14 mouse cellular contexts compared by ENCODE assay signal in the genomic region with DNA sequence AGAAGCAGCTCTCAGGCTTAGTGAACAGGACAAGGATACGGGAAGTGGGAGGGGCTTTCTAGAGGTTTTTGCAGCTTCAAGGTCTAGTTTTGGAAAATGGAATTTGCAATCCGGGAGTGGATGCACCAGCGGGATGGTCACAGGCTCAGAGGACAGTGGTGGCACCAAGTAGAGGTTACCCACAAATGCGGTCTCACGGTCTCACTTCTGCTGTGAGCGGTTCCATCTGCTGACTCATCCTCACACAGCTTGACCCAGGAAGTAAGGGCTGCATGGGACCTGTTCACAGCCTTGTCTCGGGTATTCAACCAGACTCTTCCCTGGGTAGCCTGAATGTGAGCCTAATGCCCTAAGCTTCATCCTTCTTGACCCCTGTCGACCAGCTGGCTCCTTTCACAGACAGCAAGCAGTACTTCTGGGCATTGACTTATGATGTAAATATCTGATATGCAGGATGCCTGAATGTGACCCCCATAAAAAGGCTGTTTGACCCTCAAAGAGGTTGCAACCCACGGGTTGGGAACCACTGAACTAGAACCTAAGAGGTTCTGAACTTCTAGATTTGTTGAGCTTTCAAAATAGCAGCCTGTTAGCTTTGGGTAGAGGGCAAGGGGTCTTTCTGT. TPM values are rescaled to one million over a fixed set of nuclear protein-coding genes. Genes with fewer than 3 reads are reported as not detected.
A peak's percentile ranks its signal among the peaks of the same experiment; 100 is the strongest.
DNase-seq lines count a peak whose midpoint lies in the region; ATAC-seq and TF ChIP-seq lines count a peak whose summit lies in the region.
"Had no signal": no experiment of that assay in that cellular context is flagged by ENCODE, and none has a peak within 500 bp of the region (broad histone marks: within the 10 kb centered on the region; RNA-seq: fewer than 3 reads in every experiment).

No protein-coding gene starts in this region.

- TF ChIP-seq POLR2A in liver, adult 2 months (IDR thresholded peaks at IDR 0.05; ENCODE audit: extremely low read depth, insufficient read depth, low read length) = no peak

- TF ChIP-seq CTCF in liver, adult 2 months (IDR thresholded peaks at IDR 0.05; ENCODE audit: low read depth, low read length) = no peak
- no peak for TF ChIP-seq CTCF in forebrain, postnatal 0 days (IDR thresholded peaks at IDR 0.05; ENCODE audit: low read depth)

- no peak overlapping the region for H3K9ac ChIP-seq in kidney, embryonic 16.5 days (replicated peaks; ENCODE audit: low read length)
- no peak overlapping the region for H3K9ac ChIP-seq in liver, adult 2 months (ENCODE audit: low read depth, low read length)
- no peak overlapping the region for H3K9ac ChIP-seq in neural tube, embryonic 15.5 days (replicated peaks)
- H3K9ac ChIP-seq in forebrain, postnatal 0 days = no peak overlapping the region

- no peaks in the 10 kb centered on the region for H3K9me3 ChIP-seq in kidney, embryonic 16.5 days (ENCODE audit: low read length)
- H3K9me3 ChIP-seq in neural tube, embryonic 15.5 days (replicated peaks) = no peaks in the 10 kb centered on the region
- H3K9me3 ChIP-seq in forebrain, postnatal 0 days (ENCODE audit: low read length) = no peaks in the 10 kb centered on the region
- H3K9me3 ChIP-seq: heart, embryonic 10.5 days; limb, embryonic 10.5 days had no signal

- ATAC-seq in kidney, embryonic 16.5 days (ENCODE audit: low FRiP score, low TSS enrichment) = peak; percentile 50; the same call in 1 of the 2 replicates
- ATAC-seq in neural tube, embryonic 15.5 days (ENCODE audit: low FRiP score) = no peak
- ATAC-seq in forebrain, postnatal 0 days = no peak
- ATAC-seq: hindbrain, postnatal 0 days; midbrain, embryonic 16.5 days had no signal

- H3K4me2 ChIP-seq in kidney, embryonic 16.5 days (replicated peaks; ENCODE audit: low read depth, low read length) = no peak overlapping the region
- H3K4me2 ChIP-seq in neural tube, embryonic 15.5 days = no peak overlapping the region
- H3K4me2 ChIP-seq in forebrain, postnatal 0 days (ENCODE audit: low read depth) = no peak overlapping the region

- no peaks in the 10 kb centered on the region for H3K27me3 ChIP-seq in kidney, embryonic 16.5 days (ENCODE audit: insufficient read depth, low read length)
- H3K27me3 ChIP-seq in liver, adult 2 months (ENCODE audit: control insufficient read depth, insufficient read depth, low read length) = no peaks in the 10 kb centered on the region
- no peaks in the 10 kb centered on the region for H3K27me3 ChIP-seq in neural tube, embryonic 15.5 days (replicated peaks)
- no peaks in the 10 kb centered on the region for H3K27me3 ChIP-seq in forebrain, postnatal 0 days (ENCODE audit: insufficient read depth, low read length)

- no peak overlapping the region for H3K4me3 ChIP-seq in kidney, embryonic 16.5 days (ENCODE audit: low read length)
- no peak overlapping the region for H3K4me3 ChIP-seq in liver, adult 2 months (ENCODE audit: insufficient read depth, low read depth, low read length)
- H3K4me3 ChIP-seq in neural tube, embryonic 15.5 days (replicated peaks) = no peak overlapping the region
- H3K4me3 ChIP-seq in forebrain, postnatal 0 days (ENCODE audit: low read depth, low read length) = no peak overlapping the region
- H3K4me3 ChIP-seq: heart, embryonic 10.5 days; limb, embryonic 10.5 days had no signal

- no peak for DNase-seq in kidney, adult 11 months
- DNase-seq in R1 (ENCODE audit: low read depth, low spot score) = peak; percentile 32
- peak; percentile 30 for DNase-seq in liver, adult 2 months (ENCODE audit: extremely low read depth, low read depth, low spot score)
- DNase-seq in monocyte, adult 2 months (ENCODE audit: low read depth in 1 of 2, low spot score in 2 of 2) = peak; percentile 33 to 53
- DNase-seq in forebrain, postnatal 0 days = no peak
- DNase-seq in spleen, adult 18-20 months = no peak
- DNase-seq: lung, postnatal 10 days; thymus, adult 18-20 months had no signal

- 40% methylated on average over 9 of the region's 9 CpGs for WGBS in kidney, embryonic 16.5 days
- 70% methylated on average over 9 of the region's 9 CpGs for WGBS in liver, adult 2 months
- WGBS in neural tube, embryonic 15.5 days = 76% methylated on average over 9 of the region's 9 CpGs
- WGBS in forebrain, postnatal 0 days = 77% methylated on average over 9 of the region's 9 CpGs

- H3K36me3 ChIP-seq in kidney, embryonic 16.5 days (ENCODE audit: insufficient read depth, low read length) = no peaks in the 10 kb centered on the region
- no peaks in the 10 kb centered on the region for H3K36me3 ChIP-seq in liver, adult 2 months (ENCODE audit: control insufficient read depth, insufficient read depth, low read length)
- no peaks in the 10 kb centered on the region for H3K36me3 ChIP-seq in neural tube, embryonic 15.5 days
- H3K36me3 ChIP-seq in forebrain, postnatal 0 days (ENCODE audit: insufficient read depth) = no peaks in the 10 kb centered on the region
- H3K36me3 ChIP-seq: heart, embryonic 10.5 days; limb, embryonic 10.5 days had no signal

- peaks cover 6% of the 10 kb centered on the region; the same call in 1 of the 2 replicates for H3K4me1 ChIP-seq in kidney, embryonic 16.5 days (ENCODE audit: insufficient read depth, low read length)
- peaks cover 15% of the 10 kb centered on the region for H3K4me1 ChIP-seq in liver, adult 2 months (ENCODE audit: control insufficient read depth, insufficient read depth, low read length)
- no peaks in the 10 kb centered on the region for H3K4me1 ChIP-seq in neural tube, embryonic 15.5 days
- no peaks in the 10 kb centered on the region for H3K4me1 ChIP-seq in forebrain, postnatal 0 days (ENCODE audit: insufficient read depth)

- no peak overlapping the region for H3K27ac ChIP-seq in kidney, embryonic 16.5 days (ENCODE audit: low read length)
- H3K27ac ChIP-seq in liver, adult 2 months (replicated peaks; ENCODE audit: insufficient read depth, low read depth, low read length) = no peak overlapping the region
- H3K27ac ChIP-seq in neural tube, embryonic 15.5 days (replicated peaks) = no peak overlapping the region
- H3K27ac ChIP-seq in forebrain, postnatal 0 days (ENCODE audit: low read depth, low read length) = no peak overlapping the region
- H3K27ac ChIP-seq: heart, embryonic 10.5 days; hindbrain, postnatal 0 days had no signal

- no peaks in the 10 kb centered on the region for H3K79me2 ChIP-seq in liver, adult 2 months (ENCODE audit: control insufficient read depth, insufficient read depth, low read length)

RNA-seq across cellular contexts. Expression of a gene that starts 30.8 kb away (rescaled TPM):
- polyA plus RNA-seq in kidney, embryonic 16.5 days (2015; fragmentation: Nextera tagmentation; extraction: Ambion mirVana) = 1.6 and 2.0 TPM in 2 replicates
- 22.6 and 24.4 TPM in 2 replicates for total RNA-seq in liver, adult 2 months (2014; rRNA removed)
- 11.3 and 13.6 TPM in 2 replicates for polyA plus RNA-seq in liver, adult 2 months (2012; rRNA removed)
- 3.6 and 4.1 TPM in 2 replicates for polyA plus RNA-seq in neural tube, embryonic 15.5 days (2015; fragmentation: Nextera tagmentation; extraction: Ambion mirVana)
- 22.4 and 32.4 TPM in 2 replicates for total RNA-seq in forebrain, postnatal 0 days (2014; rRNA removed)
- 4.1 and 4.9 TPM in 2 replicates for polyA plus RNA-seq in forebrain, postnatal 0 days (2015; fragmentation: Nextera tagmentation; extraction: Ambion mirVana)

RNA-seq across cellular contexts. Expression of a gene that starts 54.5 kb away (rescaled TPM):
- polyA plus RNA-seq in kidney, embryonic 16.5 days (2015; fragmentation: Nextera tagmentation; extraction: Ambion mirVana) = 50.8 and 52.3 TPM in 2 replicates
- 0.46 and 2.8 TPM in 2 replicates for total RNA-seq in liver, adult 2 months (2014; rRNA removed)
- 0.28 and 0.45 TPM in 2 replicates for polyA plus RNA-seq in liver, adult 2 months (2012; rRNA removed)
- 3.6 and 11.2 TPM in 2 replicates for polyA plus RNA-seq in neural tube, embryonic 15.5 days (2015; fragmentation: Nextera tagmentation; extraction: Ambion mirVana)
- total RNA-seq in forebrain, postnatal 0 days (2014; rRNA removed) = 3.6 and 5.1 TPM in 2 replicates
- polyA plus RNA-seq in forebrain, postnatal 0 days (2015; fragmentation: Nextera tagmentation; extraction: Ambion mirVana) = 5.0 and 6.2 TPM in 2 replicates

Comparison
In these comparisons a context has a peak if more than half of its experiments do, and no peak if none do; other contexts are left out.
1. DNase-seq: peak in R1 (single experiment), liver, adult 2 months (single experiment) and monocyte, adult 2 months (2 of 2); none in kidney, adult 11 months (single experiment), forebrain, postnatal 0 days (single experiment) and spleen, adult 18-20 months (0 of 2).